Mouse (Mus musculus): Measurements from ENCODE around the gene Cntnap2. TPM values are rescaled to one million over a fixed set of nuclear protein-coding genes. Genes with fewer than 3 reads are reported as not detected.

Gene Cntnap2
- polyA plus RNA-seq, 3 experiments from 2014 or later: not detected

DNA sequence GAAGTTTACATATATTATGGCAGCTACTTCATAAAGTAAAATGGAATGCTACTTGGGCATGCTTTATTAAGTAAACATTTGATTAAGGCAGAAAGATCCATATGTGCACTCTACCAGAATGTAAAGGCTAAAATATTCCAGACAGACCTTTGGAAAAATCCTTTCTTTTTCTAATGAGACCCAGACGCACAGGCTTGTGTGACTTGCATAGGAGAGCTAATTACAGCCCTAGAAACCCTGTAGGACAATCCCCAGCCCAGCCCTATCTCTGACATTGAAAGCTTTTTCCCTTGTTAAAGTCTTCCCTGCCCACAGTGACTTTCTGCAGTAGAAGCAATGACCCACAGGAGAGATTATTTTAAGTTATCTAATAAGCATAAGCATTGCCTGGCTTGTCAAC is 879.6 kb downstream of the Cntnap2 start:
- ATAC-seq: no peak

DNA sequence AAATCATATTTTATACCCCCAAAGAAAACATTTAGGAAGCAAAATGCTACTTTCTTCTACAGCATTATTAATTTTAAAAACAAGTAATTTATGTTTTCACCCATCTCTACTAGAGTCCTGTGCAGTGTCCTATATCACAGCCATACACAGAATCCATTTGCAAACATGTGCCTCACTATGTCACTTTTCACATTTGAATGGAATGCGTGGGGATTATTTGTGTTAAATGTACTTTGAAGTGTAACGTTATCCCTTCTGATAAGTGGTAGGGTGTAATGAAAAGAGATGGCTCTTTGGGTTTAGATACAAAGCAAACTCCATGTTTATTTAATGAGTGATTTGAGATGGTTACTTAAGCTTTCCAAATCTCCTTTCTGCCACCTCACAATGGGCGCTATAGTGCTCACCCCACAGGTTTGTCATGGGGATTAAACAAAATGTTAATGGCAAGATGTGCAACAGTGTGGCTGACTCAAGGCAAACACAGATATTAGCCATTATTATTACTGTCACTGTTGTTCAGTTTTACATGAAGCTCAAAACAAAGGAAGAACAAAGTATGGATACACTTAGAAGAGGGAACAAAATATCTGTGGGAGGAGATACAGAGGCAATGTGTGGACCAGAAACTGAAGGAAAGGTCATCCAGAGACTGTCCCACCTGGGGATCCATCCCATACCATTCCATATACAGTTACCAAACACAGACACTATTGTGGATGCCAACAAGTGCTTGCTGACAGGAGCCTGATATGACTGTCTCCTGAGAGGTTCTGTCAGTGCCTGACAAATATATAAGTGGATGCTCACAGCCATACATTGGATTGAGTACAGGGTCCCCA is 886.2 kb downstream of the Cntnap2 start:
- no peak for ATAC-seq

DNA sequence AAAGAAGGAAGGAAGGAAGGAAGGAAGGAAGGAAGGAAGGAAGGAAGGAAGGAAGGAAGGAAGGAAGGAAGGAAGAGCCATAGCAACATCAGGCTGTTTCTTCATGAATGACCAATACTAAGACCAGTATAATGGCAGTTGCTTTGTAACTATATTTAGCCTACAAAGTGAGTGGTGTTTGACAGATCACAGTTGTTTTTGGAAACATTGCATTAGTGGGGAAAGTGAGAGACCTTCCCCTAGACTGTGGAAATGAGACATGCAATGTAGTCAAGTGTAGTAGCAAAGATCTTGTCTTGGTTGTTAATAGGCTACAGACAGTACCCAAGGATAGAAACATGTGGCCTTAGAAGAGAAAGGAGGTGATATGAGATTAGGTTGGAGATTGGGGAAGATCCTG is 895.6 kb downstream of the Cntnap2 start:
- ATAC-seq: no peak

DNA sequence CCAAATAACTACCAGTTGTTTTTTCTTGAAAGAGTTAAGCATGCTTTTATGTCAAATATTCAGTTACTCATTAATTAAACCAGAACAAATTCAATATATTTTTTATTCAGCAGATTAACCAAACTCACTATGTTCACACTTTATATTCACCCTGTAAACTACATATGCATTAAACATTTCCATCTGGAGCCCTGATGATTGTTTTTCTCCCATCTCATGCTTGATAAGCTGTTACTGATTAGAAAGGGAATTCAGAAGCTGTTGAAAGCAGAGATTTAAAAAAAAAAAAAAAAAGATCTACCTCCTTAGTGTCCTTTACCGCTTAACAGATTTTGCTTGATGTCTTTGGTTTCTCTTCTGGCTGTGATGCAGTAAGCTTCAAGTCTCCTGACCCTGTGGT is 905.3 kb downstream of the Cntnap2 start:
- ATAC-seq: no peak

DNA sequence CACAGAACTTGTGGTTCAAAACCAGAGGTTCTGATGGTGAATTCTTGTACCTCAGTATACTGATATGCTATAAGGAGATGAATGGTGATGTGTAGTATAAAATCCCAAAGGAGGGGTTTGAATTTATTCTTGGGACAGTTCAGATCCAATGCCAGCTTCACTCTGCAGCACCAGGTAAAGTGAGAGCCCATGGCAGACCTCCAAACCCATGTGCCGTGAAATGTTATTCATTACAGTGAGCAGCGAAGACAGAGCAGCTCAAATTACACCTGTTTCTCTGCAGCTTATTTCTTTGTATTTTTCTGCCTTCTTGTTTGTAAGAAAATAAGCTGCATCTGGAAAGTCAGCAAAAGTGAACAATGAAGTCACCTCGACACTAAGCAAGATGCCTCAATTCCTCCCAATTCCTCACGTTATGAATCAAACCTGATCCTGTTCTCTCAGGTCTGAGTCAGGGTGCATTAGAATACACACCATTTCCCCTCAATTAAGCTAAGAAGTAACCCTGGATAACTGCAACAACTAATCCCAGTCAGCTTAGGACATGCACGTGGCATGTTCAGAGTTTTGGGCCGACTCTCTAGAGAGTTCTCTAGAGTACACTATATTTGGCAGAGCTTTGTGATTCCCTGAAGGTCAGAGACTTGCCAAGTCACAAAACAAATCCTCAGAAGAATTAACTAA is 915.5 kb downstream of the Cntnap2 start:
- ATAC-seq: no peak

DNA sequence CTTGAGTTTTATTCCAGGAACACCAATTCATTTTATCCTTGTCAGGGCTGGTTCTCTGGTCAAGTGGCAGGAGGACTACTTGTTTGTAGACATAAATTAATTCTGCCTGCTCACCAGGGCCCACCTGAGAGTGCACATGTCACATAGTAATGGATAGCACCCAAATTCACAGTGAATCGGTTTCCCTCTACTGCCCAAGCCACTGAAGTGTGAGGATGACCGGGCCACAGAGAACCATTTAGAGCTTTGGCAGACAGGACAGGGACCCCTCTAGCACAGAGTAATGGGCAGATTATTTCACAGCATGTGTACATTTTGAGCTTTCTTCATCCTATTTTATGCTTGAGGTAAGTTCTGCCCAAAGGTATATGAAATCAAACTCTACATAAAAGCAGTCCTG is 920.0 kb downstream of the Cntnap2 start:
- no peak for ATAC-seq

DNA sequence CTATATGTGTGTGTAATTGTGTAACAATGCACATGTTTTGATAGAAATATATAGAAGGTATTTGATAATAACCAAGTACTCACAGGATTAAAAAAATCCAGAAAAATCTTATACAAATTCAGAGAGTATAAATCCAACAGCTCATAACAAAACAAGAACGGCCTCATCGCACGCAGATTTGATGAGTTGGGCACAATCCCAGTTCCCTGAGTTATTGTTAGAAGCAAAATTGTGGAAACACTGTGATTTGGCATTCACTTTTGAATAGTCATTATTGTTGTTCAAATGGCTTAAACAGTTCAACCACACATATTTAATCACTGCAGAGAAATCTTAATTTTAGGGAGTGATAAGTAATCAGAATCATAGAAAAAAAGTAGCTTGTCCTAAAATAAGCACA is 928.9 kb downstream of the Cntnap2 start:
- no peak for ATAC-seq

DNA sequence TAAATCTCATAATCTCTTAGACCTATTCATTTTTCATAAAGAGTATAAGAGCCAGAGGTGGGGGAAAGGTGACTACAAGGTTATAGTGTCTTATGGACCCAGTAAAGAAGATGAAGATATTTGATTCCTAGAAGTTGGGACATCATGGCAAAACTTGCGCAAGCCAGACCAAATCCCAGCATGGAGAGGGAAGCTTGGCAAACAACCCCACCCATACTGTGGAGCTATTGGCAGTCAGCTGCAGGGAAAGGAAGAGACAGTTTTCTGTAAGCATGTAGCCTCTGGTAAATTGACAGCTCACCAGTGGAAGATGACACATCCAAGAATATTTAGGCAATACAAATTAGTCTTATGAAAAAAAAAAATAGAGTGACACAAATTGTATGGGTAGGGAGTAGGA is 931.9 kb downstream of the Cntnap2 start:
- no peak for ATAC-seq

DNA sequence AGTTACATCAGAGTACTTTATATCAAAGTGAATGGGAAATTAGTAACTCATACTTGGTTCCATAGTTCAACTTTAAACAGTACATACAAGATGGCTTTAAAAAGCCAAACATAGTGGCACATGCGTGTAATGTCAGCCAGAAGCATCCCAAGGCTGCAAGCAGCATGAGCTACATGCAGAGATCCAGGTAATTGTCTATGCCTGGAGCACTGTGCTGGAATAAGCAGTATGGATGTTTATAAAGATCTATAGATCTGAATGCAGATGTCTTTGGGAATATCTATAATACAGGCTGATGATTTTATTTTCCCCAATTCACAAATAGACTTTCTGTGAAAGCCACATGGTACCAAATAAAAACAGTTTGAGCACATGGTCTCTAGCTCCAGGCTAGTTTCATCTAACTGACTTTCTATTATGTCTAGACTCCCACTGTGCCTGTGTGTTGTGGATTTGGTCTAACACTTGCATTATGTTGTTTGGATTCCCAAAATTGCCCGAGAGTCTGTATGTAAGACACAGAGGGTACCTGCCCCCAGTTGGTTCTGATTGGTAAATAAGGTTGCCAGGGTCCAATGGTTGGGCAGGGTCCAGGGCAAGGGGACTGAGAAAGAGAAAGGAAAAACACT is 963.5 kb downstream of the Cntnap2 start:
- ATAC-seq: no peak

DNA sequence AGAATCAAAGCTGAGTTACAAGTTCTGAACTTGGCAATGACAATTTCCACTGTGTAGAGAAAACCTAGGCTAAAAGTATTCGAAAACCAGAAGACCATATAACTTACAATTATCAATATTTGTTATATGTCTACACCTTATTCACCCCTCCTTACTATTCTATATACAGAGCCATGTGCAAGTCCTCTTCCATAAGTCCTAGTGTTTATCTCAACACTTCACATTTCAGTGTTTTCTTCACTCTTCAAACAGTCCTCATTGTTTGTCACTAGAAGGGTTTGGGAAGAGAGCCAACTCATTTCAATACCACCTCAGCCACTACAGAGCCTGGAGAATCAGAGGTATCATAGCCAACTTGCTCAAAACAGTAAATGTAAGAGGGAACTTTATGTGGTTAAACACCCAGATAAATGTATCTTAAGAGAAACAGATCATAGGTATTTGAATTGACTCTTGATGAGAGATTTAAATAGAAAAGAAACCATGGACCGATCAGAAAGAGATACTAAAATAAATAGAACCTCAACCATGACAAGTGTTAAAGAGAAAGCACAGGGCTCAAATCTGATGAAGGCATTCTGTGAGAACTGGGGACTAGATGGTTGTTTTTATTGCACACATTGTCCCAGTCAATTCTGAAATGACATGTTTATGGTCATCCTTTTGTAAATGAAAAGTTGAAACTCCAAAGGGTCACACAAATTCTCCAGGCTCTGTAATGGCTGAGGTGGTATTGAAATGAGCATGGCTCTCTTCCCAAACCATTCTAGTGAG is 972.9 kb downstream of the Cntnap2 start:
- ATAC-seq: no peak

DNA sequence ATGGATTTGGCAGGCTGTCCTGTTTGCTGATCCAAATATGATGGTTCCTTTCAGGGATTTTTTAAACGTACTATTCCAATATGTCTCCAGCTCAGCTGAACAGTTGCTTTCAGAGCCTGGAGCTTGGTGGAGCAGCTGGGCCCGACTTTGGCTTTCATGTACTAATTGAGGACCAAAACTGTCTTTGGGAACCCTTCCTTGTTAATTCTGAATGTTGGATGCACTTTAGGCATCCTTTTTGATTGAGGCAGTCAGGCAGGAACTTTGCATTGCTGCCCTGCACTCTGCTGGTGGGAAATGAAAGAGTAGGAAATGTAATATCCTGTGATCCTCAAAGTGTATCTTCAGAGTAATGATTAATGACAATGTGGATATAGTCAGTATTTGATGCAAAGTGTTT is 974.0 kb downstream of the Cntnap2 start:
- ATAC-seq: no peak

DNA sequence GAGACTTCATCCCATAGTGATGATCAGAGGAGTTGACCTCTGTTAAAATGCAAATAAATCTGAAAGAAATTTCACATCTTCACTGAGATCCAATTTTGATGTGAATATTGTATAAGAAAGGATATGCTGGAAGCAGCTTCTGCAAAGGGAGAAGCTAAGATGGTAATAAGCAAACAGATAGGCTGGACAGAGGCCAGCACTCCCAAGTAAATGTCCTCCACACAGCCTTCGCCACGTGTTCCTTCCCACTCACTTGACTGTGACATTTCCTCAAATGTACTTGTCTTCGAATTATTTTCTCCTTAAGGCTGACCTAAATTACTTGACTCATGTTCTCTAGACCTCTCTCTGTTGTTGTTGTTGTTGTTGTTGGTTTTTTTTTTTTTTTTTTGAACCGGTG is 981.5 kb downstream of the Cntnap2 start:
- ATAC-seq: no peak

DNA sequence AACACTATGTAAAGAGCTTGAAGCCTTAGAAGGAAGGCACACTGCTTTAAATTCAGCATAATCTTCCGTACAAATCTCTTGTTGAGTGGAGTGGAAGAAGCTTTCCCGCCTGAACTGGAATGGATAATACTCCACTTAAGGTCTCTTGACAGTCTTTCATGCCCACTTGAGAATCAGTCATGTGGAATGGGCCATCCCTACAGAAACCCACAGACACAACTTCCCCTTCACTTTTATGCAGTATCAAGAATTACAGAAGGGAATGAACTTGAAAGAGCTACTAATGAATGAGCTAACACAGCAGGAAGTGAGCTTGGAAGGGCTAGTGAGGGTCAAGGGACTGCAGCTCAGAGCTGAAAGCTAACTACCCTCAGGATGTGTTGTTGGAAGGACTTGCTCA is 1021.1 kb downstream of the Cntnap2 start:
- ATAC-seq: no peak

DNA sequence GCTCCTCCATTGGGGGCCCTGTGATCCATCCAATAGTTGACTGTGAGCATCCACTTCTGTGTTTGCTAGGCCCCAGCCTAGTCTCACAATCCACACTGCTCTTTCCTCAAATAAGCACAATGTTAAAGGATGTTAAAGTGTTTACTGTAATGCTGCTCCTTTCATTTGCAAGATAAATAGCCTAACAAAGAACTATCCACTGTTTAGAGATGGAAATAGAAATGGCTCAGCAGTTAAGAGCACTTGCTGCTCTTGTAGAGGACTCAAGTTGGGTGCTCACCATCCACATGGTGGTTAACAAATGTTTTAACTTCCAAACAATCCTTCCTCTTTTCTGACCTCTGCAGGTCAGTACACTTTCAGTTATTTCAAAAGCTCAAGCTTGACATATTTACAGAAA is 1022.3 kb downstream of the Cntnap2 start:
- ATAC-seq: no peak

DNA sequence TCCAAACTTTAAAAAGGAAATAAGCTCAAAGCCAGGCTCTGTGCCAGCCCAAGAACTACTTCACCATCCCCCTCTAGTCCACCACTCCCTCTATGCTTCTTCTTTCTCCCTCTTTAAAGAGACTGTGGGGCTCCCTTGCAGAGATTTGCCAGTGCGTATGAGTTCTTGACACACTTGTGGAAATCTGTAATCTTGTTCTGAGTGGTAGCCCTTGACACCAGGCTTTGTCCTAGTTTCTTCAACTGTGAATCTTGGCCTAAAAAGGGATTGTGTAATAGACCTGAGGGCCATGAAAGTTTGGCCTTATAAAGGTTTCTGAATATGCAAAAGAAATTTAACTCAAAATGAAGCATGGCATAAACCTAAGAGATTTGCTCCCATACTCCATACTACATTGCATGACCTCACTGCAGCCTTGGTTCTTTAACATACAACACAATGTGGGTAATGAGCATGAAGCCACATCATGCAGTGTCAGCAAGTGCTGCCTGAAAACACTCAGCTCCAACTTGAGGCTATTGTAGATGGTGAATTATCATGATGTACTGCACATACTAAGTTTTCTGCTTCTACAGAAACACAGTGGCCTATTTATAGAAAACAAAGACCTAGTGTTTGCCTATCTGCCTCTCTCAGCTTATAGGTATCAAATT is 1084.2 kb downstream of the Cntnap2 start:
- no peak for ATAC-seq

DNA sequence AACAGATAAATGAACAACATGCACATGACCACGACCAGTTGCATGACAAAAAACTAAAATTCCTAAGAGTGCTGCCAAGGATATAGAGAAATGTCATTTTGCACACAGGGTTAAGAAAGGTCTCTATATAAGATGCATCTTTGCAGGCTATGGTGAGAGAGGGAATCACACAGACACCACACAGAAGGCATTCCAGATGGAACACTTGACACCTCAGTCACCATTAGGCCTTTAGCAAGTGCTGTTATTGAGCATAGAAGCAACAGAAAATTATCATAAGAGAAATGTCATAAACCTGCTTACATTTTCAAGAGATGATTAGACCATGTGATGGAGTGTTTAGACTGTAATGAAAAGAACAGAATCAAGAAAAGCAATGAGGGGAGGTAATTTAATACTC is 1107.7 kb downstream of the Cntnap2 start:
- ATAC-seq: no peak

DNA sequence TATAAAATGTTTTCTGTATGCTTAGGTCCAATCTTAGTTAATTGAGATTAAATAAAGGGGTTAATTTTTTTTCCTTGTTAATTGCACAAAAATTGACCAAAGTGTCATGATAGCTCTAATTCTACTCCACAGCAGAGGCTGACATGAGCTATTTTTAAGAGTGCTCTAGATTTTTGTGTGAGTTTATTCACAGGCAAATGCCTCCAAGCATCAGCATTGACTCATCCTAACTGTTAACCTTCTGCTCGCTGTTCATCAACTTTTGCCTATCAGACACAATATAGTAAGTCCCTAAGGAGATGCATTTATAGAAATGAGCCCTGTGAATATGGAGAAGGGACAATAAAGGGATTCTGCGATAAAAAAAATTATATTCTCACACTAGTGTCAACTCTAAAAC is 1138.1 kb downstream of the Cntnap2 start:
- ATAC-seq: no peak

DNA sequence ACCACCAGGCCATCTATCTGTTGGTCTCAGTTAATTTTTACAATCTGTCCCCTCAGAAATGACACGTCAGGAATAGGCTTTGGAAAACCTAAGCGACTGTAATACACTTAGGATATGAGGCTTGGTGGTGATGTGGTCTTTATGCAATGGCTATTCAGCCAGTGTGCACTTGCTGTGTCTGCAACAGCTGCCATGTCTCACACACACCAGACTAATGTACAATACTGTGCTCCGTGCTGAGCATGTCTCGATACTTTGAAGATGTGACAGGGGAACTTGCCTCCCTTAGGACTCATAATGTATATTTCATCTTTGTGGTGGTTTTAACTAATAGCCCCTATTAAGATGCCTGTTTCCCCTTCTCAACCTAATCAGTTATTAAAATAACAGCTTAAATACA is 1142.7 kb downstream of the Cntnap2 start:
- ATAC-seq: no peak

DNA sequence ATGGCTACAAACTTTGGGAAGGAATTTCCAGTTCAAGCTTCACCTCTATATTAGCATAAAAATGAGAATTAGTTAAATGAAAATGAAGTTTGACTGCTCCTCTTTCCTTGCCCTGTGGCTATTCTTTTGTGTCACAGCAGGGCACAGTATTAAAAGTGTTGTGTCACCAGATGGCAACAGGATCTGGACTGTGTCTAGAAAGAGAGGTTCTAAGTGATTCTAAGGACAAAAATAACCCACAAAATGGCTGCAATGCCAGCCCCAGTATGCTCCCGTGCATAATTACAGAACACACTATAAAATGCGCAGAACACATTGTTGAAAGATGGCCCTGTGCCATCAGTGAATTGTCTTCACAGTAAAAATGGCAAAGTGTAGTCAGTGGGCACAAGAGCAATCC is 1146.4 kb downstream of the Cntnap2 start:
- no peak for ATAC-seq

DNA sequence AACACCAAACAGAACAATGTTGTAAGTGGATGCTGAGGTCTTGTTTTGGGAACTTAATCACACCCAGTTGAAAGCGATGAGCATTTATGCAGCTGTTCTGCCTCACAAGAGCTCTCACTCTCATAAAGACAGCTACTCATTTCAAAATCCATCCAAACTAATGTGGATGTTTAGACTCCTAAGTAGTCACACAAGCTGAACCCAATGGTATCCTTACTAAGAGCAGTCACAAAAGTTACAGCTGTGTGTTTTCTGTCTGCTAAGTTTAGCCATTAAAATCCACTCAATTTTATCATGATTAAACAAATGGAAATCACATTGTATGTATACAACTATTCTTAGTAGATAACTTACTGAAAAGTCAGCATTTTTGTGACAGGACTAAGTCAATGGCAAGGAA is 1173.7 kb downstream of the Cntnap2 start:
- no peak for ATAC-seq

DNA sequence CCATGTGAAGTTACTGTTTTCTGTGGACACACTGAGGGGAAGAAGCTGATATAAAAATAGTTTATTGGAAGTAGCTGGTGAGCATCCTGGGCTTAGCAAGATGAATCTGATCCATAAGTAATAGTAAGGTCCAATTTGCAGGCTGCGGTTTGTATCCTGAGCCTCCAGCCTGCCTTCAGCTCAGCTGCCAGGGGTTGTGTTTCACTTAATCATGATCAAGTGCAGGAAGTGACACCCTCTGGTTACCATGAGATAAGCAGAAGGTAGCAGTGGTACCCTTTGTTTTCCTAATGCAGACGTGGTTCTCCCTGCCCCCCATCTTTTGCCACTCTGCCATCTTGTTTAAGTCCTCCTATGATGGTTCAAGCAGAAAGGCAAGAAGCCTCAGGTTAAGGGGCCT is 1181.2 kb downstream of the Cntnap2 start:
- ATAC-seq: no peak

DNA sequence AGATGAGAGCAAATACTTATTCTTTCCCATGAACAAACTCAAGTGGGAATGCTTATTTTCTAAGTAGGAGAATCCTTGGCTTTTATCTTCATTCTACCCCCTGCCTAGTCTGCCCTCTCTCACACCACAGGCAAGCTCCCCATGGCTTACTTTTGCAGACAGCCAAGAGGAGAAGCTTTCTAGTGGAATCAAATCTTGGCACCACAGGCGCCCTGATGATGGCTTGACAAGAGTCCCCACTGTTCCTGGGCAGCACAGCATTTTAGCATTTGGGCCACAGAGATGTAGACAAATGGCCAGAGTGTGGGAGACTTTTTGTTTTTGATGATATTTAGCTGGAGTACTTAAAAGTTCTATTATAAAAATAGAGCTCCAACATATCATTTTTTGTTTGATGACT is 1204.0 kb downstream of the Cntnap2 start:
- no peak for ATAC-seq

DNA sequence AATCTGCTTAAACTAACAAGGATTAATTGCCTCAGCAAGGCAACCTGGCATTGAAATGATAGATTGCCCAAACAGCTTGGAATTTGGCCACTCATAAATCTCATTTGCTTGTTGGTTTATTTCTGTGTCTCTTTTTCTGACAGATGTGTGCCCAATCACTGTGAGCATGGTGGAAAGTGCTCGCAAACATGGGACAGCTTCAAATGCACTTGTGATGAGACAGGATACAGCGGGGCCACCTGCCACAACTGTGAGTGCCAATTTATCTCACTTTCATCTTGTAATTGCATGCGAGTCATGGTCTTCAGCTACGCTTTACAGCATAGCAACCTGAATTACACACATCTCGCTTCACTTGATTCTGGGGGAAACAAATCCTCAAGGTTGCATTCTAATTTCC is 1287.8 kb downstream of the Cntnap2 start:
- ATAC-seq: no peak
